Mouse (Mus musculus): ENCODE results near the gene 1700010B08Rik.

Gene 1700010B08Rik

GRCm38 (mm10) chr2:173722251-173722857, 3.1 kb downstream of the 1700010B08Rik start:
- no peak for DNase-seq (ENCODE audit: low read depth, low spot score)

- DNase-seq (ENCODE audit: low read depth, low spot score), result no peak
These were observed 5.2 kb downstream of the 1700010B08Rik start for GRCm38 (mm10) chr2:173724382-173724781.

GRCm38 (mm10) chr2:173724940-173725807, 6.0 kb downstream of the 1700010B08Rik start:
- no peak for DNase-seq (ENCODE audit: low read depth, low spot score)

- DNase-seq (ENCODE audit: low read depth, low spot score), result no peak
These were observed 6.6 kb downstream of the 1700010B08Rik start for GRCm38 (mm10) chr2:173725819-173726218.

GRCm38 (mm10) chr2:173730444-173730966, 11.3 kb downstream of the 1700010B08Rik start:
- DNase-seq (ENCODE audit: low read depth, low spot score), result no peak

GRCm38 (mm10) chr2:173734426-173734825, 15.2 kb downstream of the 1700010B08Rik start:
- DNase-seq (ENCODE audit: low read depth, low spot score), result no peak

GRCm38 (mm10) chr2:173737222-173737989, 18.2 kb downstream of the 1700010B08Rik start, which contains the start of gene Vapb:
Vapb (plus strand) TSS chr2:173737511.
- peak; percentile 97 for DNase-seq (ENCODE audit: low read depth, low spot score)

GRCm38 (mm10) chr2:173738232-173738631, 19.0 kb downstream of the 1700010B08Rik start:
- no peak for DNase-seq (ENCODE audit: low read depth, low spot score)

GRCm38 (mm10) chr2:173739107-173739506, 19.9 kb downstream of the 1700010B08Rik start:
- DNase-seq (ENCODE audit: low read depth, low spot score), result no peak

GRCm38 (mm10) chr2:173742090-173742489, 22.9 kb downstream of the 1700010B08Rik start:
- no peak for DNase-seq (ENCODE audit: low read depth, low spot score)

- DNase-seq (ENCODE audit: low read depth, low spot score), result no peak
These were observed 23.5 kb downstream of the 1700010B08Rik start for GRCm38 (mm10) chr2:173742744-173743143.

- no peak for DNase-seq (ENCODE audit: low read depth, low spot score)
These were observed 25.0 kb downstream of the 1700010B08Rik start for GRCm38 (mm10) chr2:173744070-173744815.

GRCm38 (mm10) chr2:173748961-173749659, 29.9 kb downstream of the 1700010B08Rik start:
- no peak for DNase-seq (ENCODE audit: low read depth, low spot score)

- DNase-seq (ENCODE audit: low read depth, low spot score), result no peak
These were observed 36.4 kb downstream of the 1700010B08Rik start for GRCm38 (mm10) chr2:173755433-173756144.

GRCm38 (mm10) chr2:173757624-173758155, 38.5 kb downstream of the 1700010B08Rik start:
- no peak for DNase-seq (ENCODE audit: low read depth, low spot score)

GRCm38 (mm10) chr2:173760607-173761006, 41.4 kb downstream of the 1700010B08Rik start:
- DNase-seq (ENCODE audit: low read depth, low spot score), result no peak

- no peak for DNase-seq (ENCODE audit: low read depth, low spot score)
These were observed 45.4 kb downstream of the 1700010B08Rik start for GRCm38 (mm10) chr2:173764629-173765028.

GRCm38 (mm10) chr2:173767959-173768595, 48.9 kb downstream of the 1700010B08Rik start:
- no peak for DNase-seq (ENCODE audit: low read depth, low spot score)

- no peak for DNase-seq (ENCODE audit: low read depth, low spot score)
These were observed 50.0 kb downstream of the 1700010B08Rik start for GRCm38 (mm10) chr2:173769183-173769582.

All from retina, postnatal 7 days (tissue).